In the genomic region with DNA sequence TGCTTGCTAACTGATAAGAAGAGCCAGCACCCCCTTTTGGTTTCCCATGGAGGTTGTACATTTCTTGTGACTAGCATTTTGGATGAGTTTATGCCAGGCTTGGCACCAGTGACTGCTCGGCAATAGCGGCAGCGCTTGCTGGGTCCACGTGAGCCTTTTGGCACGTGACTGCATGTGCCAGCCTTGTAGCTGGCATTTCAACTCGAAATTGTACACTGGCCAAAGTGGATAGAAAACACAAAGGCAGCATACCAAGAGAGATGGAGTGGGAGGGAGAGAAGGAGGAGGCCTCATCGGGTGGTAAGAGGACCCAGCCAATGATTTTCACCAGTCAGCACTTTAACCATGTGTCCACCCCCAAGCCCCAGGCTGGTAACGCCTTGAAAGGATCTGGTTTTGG, we compare ENCODE assay signal across 10 mouse cellular contexts. TPM values are rescaled to one million over a fixed set of nuclear protein-coding genes. Genes with fewer than 3 reads are reported as not detected.
DNase-seq lines count a peak whose midpoint lies in the region.
"Had no signal": no experiment of that assay in that cellular context is flagged by ENCODE, and none has a peak within 500 bp of the region (broad histone marks: within the 10 kb centered on the region; RNA-seq: fewer than 3 reads in every experiment).

No protein-coding gene starts in this region.

- no peak overlapping the region for H3K4me3 ChIP-seq in heart, embryonic 10.5 days
- H3K4me3 ChIP-seq: myocyte had no signal

- H3K9me3 ChIP-seq in heart, embryonic 10.5 days = no peaks in the 10 kb centered on the region

- H3K27me3 ChIP-seq in heart, embryonic 10.5 days (ENCODE audit: insufficient read depth, poor library complexity, severe bottlenecking) = no peaks in the 10 kb centered on the region

- WGBS in heart, embryonic 10.5 days = 72% methylated on average over 8 of the region's 8 CpGs

- 0 out of 2 replicates have a peak, but pooled peaks cover 2% of the 10 kb centered on the region for H3K4me1 ChIP-seq in heart, embryonic 10.5 days

- H3K36me3 ChIP-seq in heart, embryonic 10.5 days = no peaks in the 10 kb centered on the region

- peak; percentile 17 to 24 for DNase-seq in heart, postnatal 10 days
- DNase-seq in heart, embryonic 10.5 days (ENCODE audit: low spot score) = no peak
- peak; percentile 62 to 74 for DNase-seq in adrenal gland, postnatal 36 days
- peak; percentile 20 to 21 for DNase-seq in frontal cortex, postnatal 25 days (ENCODE audit: low spot score in 2 of 2)
- peak; percentile 83 for DNase-seq in left cerebral cortex, postnatal 4 days
- DNase-seq in c-Kit-positive CD71-positive TER-119-positive erythroid progenitor cells, embryonic 14.5 days (ENCODE audit: low spot score) = no peak
- DNase-seq in urinary bladder, postnatal 14 days (ENCODE audit: low spot score) = no peak
- DNase-seq in embryo, embryonic 10.5 days (ENCODE audit: low spot score) = no peak

- intact Hi-C loops in heart, postnatal 10 days (cut with DNase I) = no loop called here
- intact Hi-C loops in left cerebral cortex, postnatal 4 days (cut with DNase I) = no loop called here

- H3K27ac ChIP-seq in heart, embryonic 10.5 days = no peak overlapping the region

RNA-seq across cellular contexts. Expression of gene Gpr6, which starts 34.4 kb away (rescaled TPM):
- total RNA-seq in heart, postnatal 10 days (2021) = not detected
- polyA plus RNA-seq in heart, embryonic 10.5 days (2016; fragmentation: Nextera tagmentation; extraction: Ambion mirVana) = not detected in 2 replicates
- total RNA-seq in adrenal gland, postnatal 36 days (2021) = not detected
- total RNA-seq in left cerebral cortex, postnatal 4 days (2021) = 1 to 10 TPM; 3.3 to 5.4 TPM
- total RNA-seq: common myeloid progenitor, adult 5-6 weeks had no signal
- polyA plus RNA-seq: myocyte had no signal

Comparison
In these comparisons a context has a peak if more than half of its experiments do, and no peak if none do; other contexts are left out.
1. DNase-seq: peak in heart, postnatal 10 days (2 of 2), adrenal gland, postnatal 36 days (2 of 2), frontal cortex, postnatal 25 days (2 of 2) and left cerebral cortex, postnatal 4 days (single experiment); none in heart, embryonic 10.5 days (single experiment), c-Kit-positive CD71-positive TER-119-positive erythroid progenitor cells, embryonic 14.5 days (single experiment), urinary bladder, postnatal 14 days (single experiment) and embryo, embryonic 10.5 days (single experiment).
2. RNA of gene Gpr6, which starts 34.4 kb away (total RNA-seq): 3.3 to 5.4 TPM in left cerebral cortex, postnatal 4 days; not detected in heart, postnatal 10 days and not detected in adrenal gland, postnatal 36 days; every median in the first group is over 4 times any median in the second.